Mouse (Mus musculus): ENCODE data around the gene Isx. TPM values are rescaled to one million over a fixed set of nuclear protein-coding genes. Genes with fewer than 3 reads are reported as not detected.

Gene Isx
- 86.3 and 90.8 TPM in 2 replicates for polyA plus RNA-seq (2014; fragmentation: Nextera tagmentation; extraction: Ambion mirVana)

- peak; percentile 58 for DNase-seq (ENCODE audit: low spot score)
- Histone ChIP-seq H3K27me3 (replicated peaks; ENCODE audit: control insufficient read depth, insufficient read depth, low read length) (no peaks in the 10 kb centered on the region), H3K36me3 (ENCODE audit: control insufficient read depth, insufficient read depth, low read length) (0 out of 2 replicates have a peak, but pooled peaks cover 2% of the 10 kb centered on the region), H3K27ac (ENCODE audit: low read depth) (peak within 1 kb of the TSS; percentile 74), H3K9ac (ENCODE audit: low read length) (peak within 1 kb of the TSS; percentile 58), H3K4me1 (replicated peaks; ENCODE audit: control insufficient read depth, insufficient read depth, low read length) (no peaks in the 10 kb centered on the region), H3K9me3 (ENCODE audit: control insufficient read depth, low read length) (no peaks in the 10 kb centered on the region), H3K4me2 (ENCODE audit: low read length) (peak within 1 kb of the TSS; percentile 38), H3K4me3 (ENCODE audit: low read depth, low read length) (peak within 1 kb of the TSS; percentile 44)
- peak; percentile 51; the same call in 1 of the 2 replicates for ATAC-seq (replicated peaks; ENCODE audit: low FRiP score, low TSS enrichment, low read depth)
- WGBS, result 68% methylated on average over 3 of the region's 3 CpGs
These were observed at the start of gene Isx for GRCm38 (mm10) chr8:74872940-74873339. TSS of gene Isx (plus strand) at chr8:74873173.

GRCm38 (mm10) chr8:74827689-74828088 is 45.3 kb upstream of the Isx start:
- DNase-seq (ENCODE audit: low spot score) (peak; percentile 20), ATAC-seq (replicated peaks; ENCODE audit: low FRiP score, low TSS enrichment, low read depth) (no peak)
- no peak overlapping the region for H3K27ac ChIP-seq (ENCODE audit: low read depth)
- H3K4me1 ChIP-seq (replicated peaks; ENCODE audit: control insufficient read depth, insufficient read depth, low read length), result no peaks in the 10 kb centered on the region
- H3K4me3 ChIP-seq (ENCODE audit: low read depth, low read length), result no peak overlapping the region
- no peaks in the 10 kb centered on the region for H3K36me3 ChIP-seq (ENCODE audit: control insufficient read depth, insufficient read depth, low read length)
- WGBS, result 75% methylated on average over 3 of the region's 3 CpGs
- no peak overlapping the region for H3K4me2 ChIP-seq (ENCODE audit: low read length)
- no peak overlapping the region for H3K9ac ChIP-seq (ENCODE audit: low read length)
- H3K27me3 ChIP-seq (replicated peaks; ENCODE audit: control insufficient read depth, insufficient read depth, low read length), result no peaks in the 10 kb centered on the region
- no peaks in the 10 kb centered on the region for H3K9me3 ChIP-seq (ENCODE audit: control insufficient read depth, low read length)

- Histone ChIP-seq H3K4me3 (ENCODE audit: low read depth, low read length) (no peak overlapping the region), H3K27ac (ENCODE audit: low read depth) (no peak overlapping the region), H3K4me1 (replicated peaks; ENCODE audit: control insufficient read depth, insufficient read depth, low read length) (no peaks in the 10 kb centered on the region), H3K36me3 (ENCODE audit: control insufficient read depth, insufficient read depth, low read length) (no peaks in the 10 kb centered on the region), H3K27me3 (replicated peaks; ENCODE audit: control insufficient read depth, insufficient read depth, low read length) (no peaks in the 10 kb centered on the region), H3K4me2 (ENCODE audit: low read length) (no peak overlapping the region), H3K9me3 (ENCODE audit: control insufficient read depth, low read length) (no peaks in the 10 kb centered on the region), H3K9ac (ENCODE audit: low read length) (no peak overlapping the region)
- DNase-seq (ENCODE audit: low spot score) (no peak), ATAC-seq (replicated peaks; ENCODE audit: low FRiP score, low TSS enrichment, low read depth) (no peak)
- WGBS, result 55% methylated on average over 5 of the region's 5 CpGs
These were observed 41.7 kb upstream of the Isx start for GRCm38 (mm10) chr8:74831322-74831721.

GRCm38 (mm10) chr8:74834246-74834645 is 38.7 kb upstream of the Isx start:
- H3K4me1 ChIP-seq (replicated peaks; ENCODE audit: control insufficient read depth, insufficient read depth, low read length), result no peaks in the 10 kb centered on the region
- ATAC-seq (replicated peaks; ENCODE audit: low FRiP score, low TSS enrichment, low read depth), result no peak
- H3K36me3 ChIP-seq (ENCODE audit: control insufficient read depth, insufficient read depth, low read length), result no peaks in the 10 kb centered on the region
- H3K4me3 ChIP-seq (ENCODE audit: low read depth, low read length), result no peak overlapping the region
- no peak for DNase-seq (ENCODE audit: low spot score)
- no peaks in the 10 kb centered on the region for H3K27me3 ChIP-seq (replicated peaks; ENCODE audit: control insufficient read depth, insufficient read depth, low read length)
- WGBS, result 60% methylated on average over 1 of the region's 1 CpGs
- no peaks in the 10 kb centered on the region for H3K9me3 ChIP-seq (ENCODE audit: control insufficient read depth, low read length)
- no peak overlapping the region for H3K9ac ChIP-seq (ENCODE audit: low read length)
- no peak overlapping the region for H3K27ac ChIP-seq (ENCODE audit: low read depth)
- H3K4me2 ChIP-seq (ENCODE audit: low read length), result no peak overlapping the region

- DNase-seq (ENCODE audit: low spot score), result peak; percentile 50
- WGBS, result 24% methylated on average over 12 of the region's 12 CpGs
- Histone ChIP-seq H3K9ac (ENCODE audit: low read length) (no peak overlapping the region), H3K4me3 (ENCODE audit: low read depth, low read length) (no peak overlapping the region), H3K4me2 (ENCODE audit: low read length) (no peak overlapping the region), H3K36me3 (ENCODE audit: control insufficient read depth, insufficient read depth, low read length) (no peaks in the 10 kb centered on the region), H3K9me3 (ENCODE audit: control insufficient read depth, low read length) (no peaks in the 10 kb centered on the region), H3K27ac (ENCODE audit: low read depth) (no peak overlapping the region), H3K27me3 (replicated peaks; ENCODE audit: control insufficient read depth, insufficient read depth, low read length) (no peaks in the 10 kb centered on the region), H3K4me1 (replicated peaks; ENCODE audit: control insufficient read depth, insufficient read depth, low read length) (no peaks in the 10 kb centered on the region)
- no peak for ATAC-seq (replicated peaks; ENCODE audit: low FRiP score, low TSS enrichment, low read depth)
These were observed 25.5 kb upstream of the Isx start for GRCm38 (mm10) chr8:74847376-74848048.

GRCm38 (mm10) chr8:74848707-74849106 is 24.3 kb upstream of the Isx start:
- Histone ChIP-seq H3K9me3 (ENCODE audit: control insufficient read depth, low read length) (no peaks in the 10 kb centered on the region), H3K27me3 (replicated peaks; ENCODE audit: control insufficient read depth, insufficient read depth, low read length) (no peaks in the 10 kb centered on the region), H3K4me3 (ENCODE audit: low read depth, low read length) (no peak overlapping the region), H3K4me1 (replicated peaks; ENCODE audit: control insufficient read depth, insufficient read depth, low read length) (no peaks in the 10 kb centered on the region), H3K4me2 (ENCODE audit: low read length) (no peak overlapping the region), H3K9ac (ENCODE audit: low read length) (no peak overlapping the region), H3K36me3 (ENCODE audit: control insufficient read depth, insufficient read depth, low read length) (no peaks in the 10 kb centered on the region), H3K27ac (ENCODE audit: low read depth) (no peak overlapping the region)
- ATAC-seq (replicated peaks; ENCODE audit: low FRiP score, low TSS enrichment, low read depth), result no peak
- DNase-seq (ENCODE audit: low spot score), result peak; percentile 9
- 96% methylated on average over 1 of the region's 1 CpGs for WGBS

GRCm38 (mm10) chr8:74850971-74851370 is 22.0 kb upstream of the Isx start:
- H3K4me2 ChIP-seq (ENCODE audit: low read length), result no peak overlapping the region
- H3K27me3 ChIP-seq (replicated peaks; ENCODE audit: control insufficient read depth, insufficient read depth, low read length), result no peaks in the 10 kb centered on the region
- no peaks in the 10 kb centered on the region for H3K36me3 ChIP-seq (ENCODE audit: control insufficient read depth, insufficient read depth, low read length)
- H3K4me3 ChIP-seq (ENCODE audit: low read depth, low read length), result no peak overlapping the region
- no peak overlapping the region for H3K9ac ChIP-seq (ENCODE audit: low read length)
- DNase-seq (ENCODE audit: low spot score) (peak; percentile 24), ATAC-seq (replicated peaks; ENCODE audit: low FRiP score, low TSS enrichment, low read depth) (no peak)
- no peaks in the 10 kb centered on the region for H3K4me1 ChIP-seq (replicated peaks; ENCODE audit: control insufficient read depth, insufficient read depth, low read length)
- no peak overlapping the region for H3K27ac ChIP-seq (ENCODE audit: low read depth)
- H3K9me3 ChIP-seq (ENCODE audit: control insufficient read depth, low read length), result no peaks in the 10 kb centered on the region

- Histone ChIP-seq H3K4me3 (ENCODE audit: low read depth, low read length) (no peak overlapping the region), H3K4me2 (ENCODE audit: low read length) (no peak overlapping the region), H3K4me1 (replicated peaks; ENCODE audit: control insufficient read depth, insufficient read depth, low read length) (no peaks in the 10 kb centered on the region), H3K9ac (ENCODE audit: low read length) (no peak overlapping the region), H3K9me3 (ENCODE audit: control insufficient read depth, low read length) (no peaks in the 10 kb centered on the region), H3K27ac (ENCODE audit: low read depth) (no peak overlapping the region), H3K36me3 (ENCODE audit: control insufficient read depth, insufficient read depth, low read length) (no peaks in the 10 kb centered on the region), H3K27me3 (replicated peaks; ENCODE audit: control insufficient read depth, insufficient read depth, low read length) (no peaks in the 10 kb centered on the region)
- WGBS, result 5% methylated on average over 3 of the region's 3 CpGs
- ATAC-seq (replicated peaks; ENCODE audit: low FRiP score, low TSS enrichment, low read depth) (no peak), DNase-seq (ENCODE audit: low spot score) (peak; percentile 84)
These were observed 21.1 kb upstream of the Isx start for GRCm38 (mm10) chr8:74851837-74852236.

GRCm38 (mm10) chr8:74853488-74853887 is 19.5 kb upstream of the Isx start:
- no peaks in the 10 kb centered on the region for H3K4me1 ChIP-seq (replicated peaks; ENCODE audit: control insufficient read depth, insufficient read depth, low read length)
- DNase-seq (ENCODE audit: low spot score) (peak; percentile 54), ATAC-seq (replicated peaks; ENCODE audit: low FRiP score, low TSS enrichment, low read depth) (no peak)
- no peak overlapping the region for H3K4me3 ChIP-seq (ENCODE audit: low read depth, low read length)
- no peak overlapping the region for H3K9ac ChIP-seq (ENCODE audit: low read length)
- H3K27ac ChIP-seq (ENCODE audit: low read depth), result no peak overlapping the region
- H3K27me3 ChIP-seq (replicated peaks; ENCODE audit: control insufficient read depth, insufficient read depth, low read length), result no peaks in the 10 kb centered on the region
- H3K36me3 ChIP-seq (ENCODE audit: control insufficient read depth, insufficient read depth, low read length), result no peaks in the 10 kb centered on the region
- H3K4me2 ChIP-seq (ENCODE audit: low read length), result no peak overlapping the region
- WGBS, result 26% methylated on average over 5 of the region's 5 CpGs
- H3K9me3 ChIP-seq (ENCODE audit: control insufficient read depth, low read length), result no peaks in the 10 kb centered on the region

Data from intestine, embryonic 14.5 days (tissue).